Mouse (Mus musculus) layer of hippocampus, postnatal 36 days (tissue): ENCODE measurements at regions not wholly inside any gene's neighbourhood (a gene's known extent, or its start where the extent isn't known, plus 50 kb on each side); places are given as distances from the start of the nearest gene placed in this dataset.

Experiments used
- DNase-seq, 2 experiments: peaks; one replicate each; pipeline ENCODE4 v3.0.0; 2022

- DNase-seq = no peak
These were observed 694.5 kb upstream of the Arrdc3 start for GRCm38 (mm10) chr13:80188734-80189133.

GRCm38 (mm10) chr13:80195065-80195605 is 688.0 kb upstream of the Arrdc3 start:
- DNase-seq = no peak

- DNase-seq = no peak
These were observed 659.1 kb upstream of the Arrdc3 start for GRCm38 (mm10) chr13:80224110-80224509.

GRCm38 (mm10) chr13:80231381-80231780 is 651.8 kb upstream of the Arrdc3 start:
- DNase-seq = no peak

- DNase-seq = no peak
These were observed 647.7 kb upstream of the Arrdc3 start for GRCm38 (mm10) chr13:80235254-80236032.

GRCm38 (mm10) chr13:80262826-80263225 is 620.4 kb upstream of the Arrdc3 start:
- DNase-seq = no peak

GRCm38 (mm10) chr13:80267131-80267530 is 616.1 kb upstream of the Arrdc3 start:
- no peak for DNase-seq

GRCm38 (mm10) chr13:80273976-80274375 is 609.2 kb upstream of the Arrdc3 start:
- no peak for DNase-seq

- DNase-seq = no peak
These were observed 591.3 kb upstream of the Arrdc3 start for GRCm38 (mm10) chr13:80291744-80292515.

GRCm38 (mm10) chr13:80295723-80296122 is 587.5 kb upstream of the Arrdc3 start:
- DNase-seq = no peak

- no peak for DNase-seq
These were observed 549.0 kb upstream of the Arrdc3 start for GRCm38 (mm10) chr13:80334073-80334704.

GRCm38 (mm10) chr13:80334865-80335655 is 548.1 kb upstream of the Arrdc3 start:
- DNase-seq = no peak

- DNase-seq = peak; percentile 2 to 3
These were observed 536.1 kb upstream of the Arrdc3 start for GRCm38 (mm10) chr13:80346980-80347649.

- DNase-seq = no peak
These were observed 517.2 kb upstream of the Arrdc3 start for GRCm38 (mm10) chr13:80365964-80366363.

- no peak for DNase-seq
These were observed 512.7 kb upstream of the Arrdc3 start for GRCm38 (mm10) chr13:80370491-80370890.

GRCm38 (mm10) chr13:80381280-80381965 is 501.8 kb upstream of the Arrdc3 start:
- DNase-seq = no peak

GRCm38 (mm10) chr13:80381966-80382666 is 501.1 kb upstream of the Arrdc3 start:
- DNase-seq = no peak

GRCm38 (mm10) chr13:80408928-80409327 is 474.3 kb upstream of the Arrdc3 start:
- no peak for DNase-seq

- DNase-seq = no peak
These were observed 473.3 kb upstream of the Arrdc3 start for GRCm38 (mm10) chr13:80409790-80410433.
